Mouse (Mus musculus) bone marrow, adult 2 months (tissue): ENCODE results near the gene Gpbar1.

Experiments used
- CTCF ChIP-seq: fragments of 200-500 bp; IDR thresholded peaks from 2 replicates; pipeline ENCODE4 v1.5.1; 2011; ENCODE audit warnings: low read length, control low read depth; ENCODE audit not compliant: control insufficient read depth, insufficient read depth
- POLR2A ChIP-seq: fragments of 200-500 bp; IDR thresholded peaks from 2 replicates; pipeline ENCODE4 v1.6.1; 2011; ENCODE audit warnings: low read depth, mild to moderate bottlenecking, control low read depth, low read length, borderline replicate concordance; ENCODE audit not compliant: control insufficient read depth

- no peak for TF ChIP-seq POLR2A
- TF ChIP-seq CTCF = no peak
Observed at GRCm38 (mm10) chr1:74302835-74303234, 24.5 kb downstream of the Gpbar1 start.
